Mouse (Mus musculus) heart, adult 8-10 months (tissue): ENCODE results near the gene Rnf152. TPM values are rescaled to one million over a fixed set of nuclear protein-coding genes. Genes with fewer than 3 reads are reported as not detected.

Experiments
- DNase-seq: peaks from one replicate; pipeline ENCODE4 v3.0.0; 2022; ENCODE audit warnings: low spot score
- total RNA-seq, 4 experiments: library from RNA; stranded (reverse); gene quantifications; 2 replicates each; pipeline ENCODE4 v1.2.4; 2022

Rnf152 gene
- 1 to 10 TPM; 1.1 to 2.1 (median 1.4) TPM for total RNA-seq

DNA sequence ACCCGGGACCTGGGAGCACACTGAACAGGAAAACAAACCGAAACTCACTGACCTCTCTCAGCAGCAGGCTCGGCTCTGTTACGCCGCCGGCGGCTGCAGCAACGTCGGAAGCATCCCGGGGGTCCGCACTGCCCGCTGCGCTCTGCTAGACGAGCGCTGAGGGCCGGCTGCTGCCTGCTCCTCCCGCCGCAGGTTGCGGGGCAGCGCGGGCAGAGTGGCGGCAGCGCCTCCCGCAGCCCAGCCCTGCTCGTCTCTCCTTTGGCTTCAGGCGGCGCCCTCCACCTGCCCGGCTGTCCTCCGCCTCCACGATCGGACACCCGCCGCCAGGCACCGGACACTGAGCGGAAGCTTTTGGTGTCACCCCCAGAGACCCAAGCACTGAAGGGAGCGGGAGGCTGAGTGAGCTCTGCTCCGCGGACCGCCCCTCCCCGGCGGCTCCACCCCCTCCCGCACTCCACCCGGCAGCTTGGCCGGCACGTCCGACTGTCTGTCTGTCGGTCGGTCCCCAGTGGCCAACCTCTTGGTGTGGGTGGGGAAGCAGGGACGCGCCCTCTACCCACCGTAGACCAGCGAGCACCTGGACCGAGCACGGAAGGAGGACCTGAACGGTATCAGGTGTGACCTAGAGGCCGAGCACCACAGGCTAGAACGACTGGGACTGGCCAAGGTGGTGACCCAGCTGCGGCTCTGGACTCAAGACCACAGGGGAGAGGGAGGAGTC is at the start of gene Rnf152:
Gene Rnf152 (minus strand): TSS at position 420 of the 721 bp plus-strand sequence.
- peak; percentile 40 for DNase-seq

DNA sequence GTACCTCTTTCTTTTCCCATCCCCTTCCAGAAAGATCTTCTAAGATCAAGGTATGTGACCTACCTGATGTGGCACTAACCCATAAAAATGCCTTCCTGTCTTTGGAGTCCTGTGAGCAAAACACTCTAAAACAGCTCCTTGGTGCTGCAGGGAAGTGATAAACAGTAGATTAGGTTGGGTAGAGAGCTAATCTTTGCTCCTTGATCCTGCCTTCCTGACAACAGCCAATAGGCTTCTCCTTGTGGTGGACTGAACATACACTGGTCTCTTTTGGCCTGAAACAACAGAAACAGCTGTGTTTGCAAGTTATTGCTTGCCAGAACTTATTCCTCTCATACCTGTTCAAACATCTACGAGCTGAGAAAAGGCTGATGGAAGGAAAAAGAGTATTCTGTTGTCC is 46.3 kb upstream of the Rnf152 start:
- no peak for DNase-seq

DNA sequence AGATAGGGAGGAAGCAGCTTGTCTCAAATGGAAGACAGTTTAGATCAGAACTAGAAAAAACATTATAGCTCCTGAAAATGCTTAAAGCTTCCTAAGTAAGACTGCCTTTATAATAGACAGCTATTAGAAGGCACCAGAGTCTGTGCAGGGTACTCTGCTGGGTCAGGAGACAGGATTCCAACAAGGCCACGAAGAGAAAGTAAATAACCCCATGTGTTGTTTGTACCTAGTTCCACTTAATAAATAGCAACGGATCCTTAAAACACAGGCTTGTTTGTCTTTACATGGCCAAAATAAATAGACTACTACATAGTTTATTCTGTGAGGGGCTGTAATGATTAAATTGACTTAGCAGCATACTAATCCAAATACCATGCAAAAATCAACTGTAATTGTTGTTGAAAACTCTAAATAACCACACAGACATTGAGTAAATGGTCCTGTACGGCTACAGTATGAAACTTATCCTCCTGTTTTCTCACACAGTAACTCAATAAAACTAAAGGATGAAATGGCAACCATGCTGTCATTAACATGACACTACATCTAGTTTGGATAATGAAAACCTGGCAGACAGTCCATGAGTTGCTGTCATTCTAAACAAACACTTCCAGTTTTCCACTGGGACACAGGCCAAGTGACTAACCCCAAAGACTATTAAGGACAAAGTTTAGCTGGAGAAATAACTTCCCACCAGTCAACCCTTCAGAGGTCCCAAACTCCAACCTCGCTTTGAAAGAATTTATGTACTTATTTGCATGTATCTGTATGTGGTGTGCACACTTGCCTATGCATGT is 27.8 kb upstream of the Rnf152 start:
- peak; percentile 13 for DNase-seq

DNA sequence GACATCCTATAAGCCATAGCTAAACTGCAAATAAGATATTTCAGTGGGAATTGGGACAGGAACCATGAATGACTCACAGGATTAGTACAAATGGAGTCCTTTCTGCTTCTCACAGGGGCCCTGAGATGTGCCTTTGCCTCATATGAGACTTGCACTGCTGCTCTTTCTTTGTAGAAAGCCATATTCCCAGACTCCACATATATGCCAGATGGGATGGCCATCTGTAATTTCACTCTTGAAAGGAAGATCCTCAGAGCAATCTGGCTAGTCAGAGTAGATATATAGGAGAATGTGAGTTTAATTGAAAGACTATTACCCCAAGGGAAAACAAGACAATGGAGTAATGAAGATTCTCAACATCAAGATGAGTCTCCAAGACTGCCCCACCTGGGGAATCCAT is 21.0 kb upstream of the Rnf152 start:
- no peak for DNase-seq

DNA sequence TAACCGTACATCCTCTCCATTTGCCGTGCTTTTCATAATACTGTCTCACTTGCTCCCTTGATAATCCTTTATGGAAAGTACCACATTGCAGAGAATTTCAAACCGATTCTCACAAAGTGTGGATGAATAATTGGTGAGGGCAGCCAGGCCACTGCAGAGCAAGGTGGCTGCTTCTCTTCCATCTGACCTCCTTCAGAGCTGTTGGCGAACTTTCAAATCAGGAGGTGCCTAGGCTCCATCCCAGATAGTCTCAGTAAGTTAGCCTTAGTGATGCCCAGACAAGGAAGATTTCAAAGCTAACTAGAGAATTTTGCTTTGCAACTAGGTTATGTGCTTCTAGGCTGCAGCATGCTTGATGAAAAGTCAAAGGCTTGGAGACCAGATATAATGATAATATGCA is 18.1 kb upstream of the Rnf152 start:
- no peak for DNase-seq

DNA sequence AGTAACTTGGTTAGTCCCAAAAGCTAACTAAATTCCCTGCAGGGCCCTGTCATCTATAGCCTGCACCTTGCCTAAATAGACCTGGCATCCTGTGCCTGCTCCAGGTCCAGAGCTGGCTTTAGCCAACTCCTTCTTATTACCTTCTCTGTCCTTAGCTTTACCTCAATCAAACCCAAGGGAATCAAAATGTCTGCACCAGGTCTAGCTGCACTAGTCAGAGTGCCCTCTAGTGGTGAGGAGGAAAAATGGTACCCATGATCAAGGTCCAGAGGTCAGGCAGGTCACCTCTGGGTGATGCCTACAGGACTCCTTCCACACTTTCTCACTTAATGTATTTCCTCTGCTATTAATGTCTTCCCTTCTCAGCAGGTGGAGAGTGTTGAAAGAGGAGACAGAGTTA is 6.2 kb upstream of the Rnf152 start:
- DNase-seq: no peak

DNA sequence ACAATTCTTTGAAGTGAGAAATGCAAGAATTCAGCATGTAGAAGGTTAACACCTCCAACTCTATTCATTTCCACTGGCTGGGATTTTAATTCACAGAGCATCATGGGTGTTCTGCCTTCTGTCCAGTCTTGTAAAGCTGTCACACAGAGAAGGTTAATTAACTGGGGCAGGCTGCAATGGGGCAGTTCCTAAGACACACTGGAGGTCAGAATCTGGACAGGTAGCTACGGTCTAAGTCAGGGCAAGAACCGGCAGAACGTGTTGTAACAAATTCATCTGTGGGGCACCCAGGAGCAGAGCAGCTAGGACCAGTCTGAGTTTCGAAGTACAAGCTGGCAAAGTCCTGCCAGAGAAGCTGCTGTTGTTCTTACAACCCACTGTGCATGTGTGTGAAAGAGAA is 2.4 kb upstream of the Rnf152 start:
- DNase-seq: no peak

DNA sequence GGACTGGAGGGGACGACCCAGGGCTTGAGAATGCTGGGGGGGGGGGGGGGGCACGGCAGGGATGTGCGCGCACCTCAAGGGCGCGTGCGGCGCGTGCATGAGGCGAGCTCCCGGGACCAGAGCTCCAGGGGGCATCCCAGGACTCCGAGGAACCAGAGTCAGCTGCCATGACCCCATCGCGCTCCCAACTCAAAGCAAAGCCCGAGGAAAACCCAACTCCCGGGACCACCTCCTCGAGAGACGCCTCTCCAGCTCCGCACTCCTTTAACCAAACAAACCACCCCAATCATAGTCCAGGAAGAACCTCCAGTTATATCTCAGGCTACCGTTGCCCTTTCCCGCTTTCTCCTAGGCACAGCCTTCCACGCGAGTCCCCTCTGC is 610 bp downstream of the Rnf152 start:
- DNase-seq: peak; percentile 7

DNA sequence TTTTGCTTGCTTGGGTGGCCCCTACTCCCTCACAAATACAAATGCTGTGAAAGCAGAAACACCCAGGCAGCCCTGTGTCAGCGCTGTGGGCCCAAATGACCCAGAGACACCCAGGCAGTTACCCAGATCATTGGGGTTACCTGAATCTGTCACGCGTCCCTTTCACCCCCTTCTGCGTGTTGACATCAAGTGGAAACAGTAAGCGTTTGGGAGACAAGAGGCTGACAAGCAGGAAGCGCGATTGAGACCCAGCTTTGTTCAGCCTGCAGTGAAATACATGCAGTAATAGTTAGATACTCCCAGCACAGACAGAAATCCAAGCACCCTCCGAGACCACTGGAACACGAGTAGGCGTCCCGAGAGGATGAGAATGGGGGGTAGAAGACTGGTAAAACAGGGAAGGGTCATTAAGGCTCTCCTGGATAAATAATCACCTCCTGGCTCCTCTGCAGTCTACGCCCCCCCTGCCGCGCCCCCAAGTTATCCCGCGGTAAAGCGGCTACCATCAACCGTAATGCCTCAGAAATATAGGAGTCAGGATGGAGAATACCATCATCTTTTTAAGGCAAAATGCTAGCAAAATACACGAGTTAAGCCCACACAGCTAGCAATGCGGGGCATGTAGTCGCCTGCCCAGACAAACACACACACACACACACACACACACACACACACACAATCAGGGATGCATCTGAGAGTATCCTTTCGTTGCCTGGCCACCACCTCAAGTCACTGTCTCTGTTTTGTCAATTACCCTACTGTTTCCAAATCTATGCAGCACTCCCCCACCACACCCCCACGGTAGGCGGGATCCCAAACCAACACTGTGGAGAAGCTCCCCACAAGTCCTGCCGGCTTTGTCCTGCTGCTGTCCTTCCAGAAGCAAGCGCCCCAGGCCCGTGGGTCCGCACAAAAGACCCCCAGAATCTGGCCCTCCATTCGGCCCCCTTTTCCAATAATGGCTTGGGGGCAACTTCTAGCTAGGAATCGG is 1.3 kb downstream of the Rnf152 start:
- DNase-seq: peak; percentile 26

DNA sequence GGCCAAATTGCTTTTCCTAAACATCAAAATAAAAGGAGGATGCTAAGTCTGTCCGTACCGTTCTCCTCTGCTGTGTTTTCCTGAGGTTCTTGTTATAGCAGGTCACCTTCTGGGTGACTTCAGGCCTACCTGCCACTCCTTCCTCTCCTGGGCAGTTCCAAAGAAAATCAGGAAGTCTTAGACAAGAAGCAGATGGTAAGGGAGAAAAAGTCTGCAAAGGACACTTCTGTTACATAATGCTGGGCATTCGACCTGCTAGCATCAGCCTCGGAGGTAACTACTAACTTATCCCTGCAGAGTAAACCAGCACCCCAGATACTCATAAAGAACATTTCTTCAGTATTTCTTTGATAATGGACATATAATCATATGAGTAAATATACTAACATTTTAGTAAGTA is 4.7 kb downstream of the Rnf152 start:
- no peak for DNase-seq

DNA sequence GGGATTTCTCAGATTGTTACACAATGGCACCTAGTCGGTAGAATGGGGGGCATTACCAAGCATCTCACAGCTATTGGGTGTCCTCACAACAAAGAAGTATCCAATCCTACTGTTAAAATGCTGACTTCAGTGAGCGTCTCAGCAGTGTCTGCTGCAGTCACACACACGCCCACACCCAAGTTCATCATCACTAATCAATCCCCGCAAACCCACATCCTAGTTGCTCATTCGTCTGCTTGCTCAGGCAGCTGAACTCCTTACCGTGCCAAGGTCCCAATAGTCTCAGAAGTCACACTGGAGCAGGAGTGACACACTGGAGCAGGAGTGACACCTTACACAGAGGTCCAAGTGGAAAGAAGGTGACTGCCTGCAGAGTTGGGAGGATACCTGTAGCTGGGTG is 14.2 kb downstream of the Rnf152 start:
- no peak for DNase-seq

DNA sequence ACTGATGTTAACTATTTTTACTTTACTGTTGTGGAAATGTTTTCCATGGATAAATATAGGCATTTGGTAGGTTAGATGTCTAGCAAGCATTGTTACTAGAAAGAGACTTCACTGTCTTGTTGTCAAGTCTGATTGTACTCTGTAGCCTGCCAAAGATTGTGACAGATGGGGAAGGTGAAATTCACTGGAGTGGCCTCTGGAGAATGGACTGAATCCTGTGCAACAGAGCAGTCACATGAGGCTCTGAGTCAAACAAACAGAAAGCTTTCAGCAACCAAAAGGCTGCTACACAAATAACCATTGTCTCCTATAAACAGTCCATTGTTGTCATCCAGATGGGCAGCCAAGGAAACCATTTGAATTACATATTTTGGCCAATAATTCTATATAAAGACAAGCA is 15.6 kb downstream of the Rnf152 start:
- DNase-seq: no peak

DNA sequence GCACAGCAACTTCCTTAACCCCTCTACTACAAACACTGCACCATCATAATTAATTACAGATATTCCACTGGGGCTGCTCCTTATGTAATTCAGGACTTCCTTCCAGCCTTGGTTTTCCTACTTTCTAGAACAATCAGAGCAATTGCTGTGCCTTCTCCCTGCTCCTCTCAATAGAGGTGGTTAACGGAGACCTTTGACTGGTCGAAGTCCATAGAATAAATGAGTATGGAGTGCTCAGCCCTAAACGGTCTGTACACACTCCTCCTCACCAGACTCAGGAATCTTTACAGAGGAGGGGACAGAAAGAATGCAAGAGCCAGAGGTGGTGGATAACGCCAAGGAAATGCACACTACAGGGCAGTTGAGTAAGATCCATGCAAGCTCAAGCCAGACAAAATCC is 19.1 kb downstream of the Rnf152 start:
- DNase-seq: no peak

DNA sequence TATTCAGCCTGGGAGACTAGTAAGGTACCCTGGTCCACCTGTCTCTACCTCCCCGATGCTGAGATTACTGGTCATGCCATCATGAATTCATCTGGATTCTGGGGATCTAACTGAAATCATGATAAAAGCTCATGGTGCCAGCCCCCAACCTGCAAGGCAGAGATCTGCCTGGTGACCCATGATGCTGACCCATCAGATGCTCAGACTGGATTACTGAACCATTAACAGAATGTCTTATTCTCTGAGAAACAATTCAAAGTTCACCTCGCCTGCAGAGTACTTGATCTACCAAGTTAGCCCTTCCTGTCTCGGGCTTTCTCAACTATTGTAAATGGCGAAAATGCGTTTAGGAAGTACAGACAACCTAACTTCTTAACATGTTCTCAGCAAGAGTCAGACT is 20.4 kb downstream of the Rnf152 start:
- DNase-seq: no peak

DNA sequence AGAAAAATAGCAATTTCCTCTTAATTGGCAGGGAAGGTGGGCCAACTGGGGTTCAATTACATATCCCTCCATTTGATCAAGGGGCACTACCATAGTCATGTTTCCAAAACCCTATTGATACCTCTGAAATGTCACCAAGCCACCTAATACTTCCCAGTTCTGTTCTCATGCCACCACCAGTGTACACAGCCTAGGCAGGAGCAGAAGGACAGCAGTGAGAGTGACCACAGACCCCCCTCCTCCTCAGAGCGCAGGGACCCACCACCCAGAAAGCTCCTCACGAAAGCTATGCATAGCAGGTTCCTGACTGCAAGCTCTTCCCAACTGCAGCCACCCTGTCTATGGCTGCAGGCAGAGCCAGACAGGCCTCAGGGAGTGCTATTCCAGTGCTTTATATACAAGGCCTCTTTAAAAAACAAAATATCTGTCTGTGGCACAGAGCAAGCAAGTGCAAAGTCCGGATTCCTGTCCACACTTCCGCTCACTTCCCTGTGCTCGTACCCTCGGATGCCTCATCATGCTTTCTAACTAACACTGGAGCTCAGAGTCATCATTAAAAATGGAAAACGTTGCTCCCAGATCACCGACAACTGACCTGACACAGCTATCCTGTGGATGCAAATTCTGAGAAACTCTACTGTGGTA is 24.3 kb downstream of the Rnf152 start:
- DNase-seq: no peak

DNA sequence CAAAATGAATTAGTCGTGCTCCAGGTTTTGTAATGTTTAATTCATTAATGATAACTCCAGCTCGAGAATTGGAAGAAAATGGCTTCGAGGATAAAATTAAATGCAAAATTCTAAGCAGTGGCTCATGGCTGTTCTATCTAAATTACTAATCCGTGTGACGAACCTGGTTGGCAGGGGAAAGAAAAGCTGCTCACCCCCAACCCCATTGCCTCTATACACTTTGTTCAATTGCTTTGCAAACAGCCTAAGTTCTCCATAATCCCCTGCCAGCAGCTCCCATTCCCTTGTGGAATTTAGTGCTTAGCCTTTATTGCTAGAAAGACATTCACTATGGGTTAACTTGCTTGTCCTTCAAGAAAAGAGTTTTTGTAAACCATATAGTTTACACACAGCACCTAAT is 24.9 kb downstream of the Rnf152 start:
- DNase-seq: no peak

DNA sequence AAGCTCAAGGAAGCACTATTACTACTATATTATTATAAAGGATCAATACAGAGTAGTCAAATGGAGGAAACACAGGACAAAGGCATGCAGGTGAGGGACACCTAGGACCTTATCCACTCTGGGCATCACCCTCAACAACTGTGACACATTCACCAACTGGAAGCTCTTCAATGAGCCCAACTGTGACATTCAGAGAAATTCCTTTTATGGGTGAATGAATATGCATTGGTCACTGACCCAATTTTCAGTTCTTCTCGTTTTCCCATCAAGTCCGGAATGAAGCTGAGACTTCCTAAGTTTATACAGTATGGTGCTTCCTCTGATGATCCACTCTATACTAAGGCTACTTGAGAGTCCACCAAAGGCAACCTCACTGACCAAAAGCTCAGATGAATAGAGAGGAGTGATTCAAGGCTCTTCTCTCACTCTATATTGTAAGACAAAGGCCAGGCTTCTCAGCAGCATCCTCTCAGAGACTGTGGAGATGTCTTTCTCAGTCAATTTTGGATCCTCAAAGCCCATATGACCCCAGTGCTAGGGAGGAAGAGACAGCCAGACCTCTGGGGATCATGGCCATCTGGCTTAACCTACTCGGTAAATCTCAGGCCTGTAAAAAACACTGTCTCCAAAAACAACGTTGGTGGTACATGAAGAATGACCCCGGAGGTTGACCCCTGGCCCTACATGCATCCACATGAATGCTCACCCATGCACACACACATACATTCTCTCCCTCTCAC is 25.8 kb downstream of the Rnf152 start:
- no peak for DNase-seq

DNA sequence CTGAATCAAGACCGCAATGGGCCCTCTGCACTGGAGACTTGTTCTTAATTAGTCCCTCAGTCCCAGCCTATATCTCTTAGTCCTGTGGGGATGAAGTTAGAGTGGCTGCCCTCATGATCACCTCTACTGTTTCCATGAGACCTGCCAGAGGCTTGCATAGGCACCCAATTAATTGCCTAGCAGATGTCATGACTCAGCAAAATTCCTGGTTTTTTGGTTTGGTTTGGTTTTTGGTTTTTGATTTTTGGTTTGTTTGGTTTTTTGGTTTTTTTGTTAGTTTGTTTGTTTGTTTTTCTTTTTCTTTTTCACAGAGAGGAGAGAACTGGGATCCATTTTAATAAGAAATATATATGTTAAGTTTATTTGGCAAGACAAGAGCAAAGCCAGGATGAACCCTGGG is 28.7 kb downstream of the Rnf152 start:
- no peak for DNase-seq

DNA sequence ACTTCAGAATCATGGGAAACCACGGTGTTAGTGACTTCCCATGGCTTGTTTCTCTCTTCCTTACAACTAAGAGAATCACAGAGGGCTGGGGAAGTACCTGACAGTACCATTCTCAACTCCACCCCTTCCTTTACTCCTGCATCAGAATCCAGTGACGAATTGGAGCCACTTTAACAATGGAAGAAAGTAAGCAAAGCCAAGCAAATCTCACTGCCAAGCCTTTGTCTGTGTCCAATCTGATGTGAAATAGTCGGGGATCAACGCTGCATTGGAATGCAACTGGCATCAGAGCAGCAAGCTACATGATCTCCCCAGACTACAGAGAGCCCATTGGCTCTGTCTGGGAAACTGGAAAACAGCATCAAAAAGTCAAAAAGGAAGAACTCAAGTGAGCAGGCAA is 31.9 kb downstream of the Rnf152 start:
- no peak for DNase-seq

DNA sequence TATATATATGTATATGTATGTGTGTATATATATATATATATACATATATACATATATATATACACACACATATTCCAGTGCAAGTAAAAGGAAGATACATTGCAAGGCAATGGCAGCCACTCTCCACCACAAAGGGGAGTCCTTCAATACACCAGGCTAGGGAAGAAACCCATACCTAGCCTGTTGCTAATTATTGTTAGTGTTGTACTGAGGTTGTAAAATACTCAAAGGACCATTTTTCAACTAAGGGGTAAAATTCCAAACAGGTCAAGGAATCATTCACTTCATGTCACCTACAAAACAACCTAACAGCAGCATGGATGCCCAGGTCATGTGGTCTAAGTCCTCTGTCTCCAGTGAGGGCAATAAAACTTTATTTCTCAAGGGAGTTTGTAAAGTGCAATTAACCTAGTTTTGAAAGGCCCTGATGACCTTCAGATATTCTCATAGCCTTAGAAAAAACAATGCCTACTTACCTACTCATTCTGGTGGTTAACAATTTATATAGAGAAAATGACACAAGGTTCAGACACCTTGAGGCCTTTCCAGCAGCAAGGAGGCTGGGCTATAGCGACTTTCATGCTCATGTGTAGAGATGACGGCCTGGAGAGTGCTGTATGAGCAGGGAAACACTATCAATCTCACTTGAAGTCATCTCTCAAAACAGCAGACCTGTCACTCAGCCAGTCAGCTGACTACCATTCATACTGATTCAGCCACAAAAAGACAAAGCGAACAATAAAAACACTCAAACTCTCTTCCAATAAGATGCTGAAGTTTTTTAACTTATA is 42.3 kb downstream of the Rnf152 start:
- DNase-seq: no peak
